Mouse (Mus musculus) myocyte (in vitro differentiated cells): ENCODE results near the gene Rnf43.

Source experiments
- CEBPB ChIP-seq: IDR thresholded peaks from 2 replicates; pipeline ENCODE4 v1.6.1; 2011; ENCODE audit warnings: mild to moderate bottlenecking, moderate library complexity; ENCODE audit not compliant: poor library complexity, insufficient read depth, severe bottlenecking
- POLR2A ChIP-seq: IDR thresholded peaks from one replicate; pipeline ENCODE4 v1.6.1; 2011; ENCODE audit warnings: low read depth, mild to moderate bottlenecking, control low read depth, moderate library complexity; ENCODE audit not compliant: insufficient read length
- TCF12 ChIP-seq: IDR thresholded peaks from one replicate; pipeline ENCODE4 v1.6.1; 2011; ENCODE audit warnings: mild to moderate bottlenecking, control low read depth; ENCODE audit not compliant: poor library complexity, insufficient read depth, severe bottlenecking
- USF1 ChIP-seq: IDR thresholded peaks from one replicate; pipeline ENCODE4 v1.6.1; 2011; ENCODE audit warnings: low read depth, mild to moderate bottlenecking, control low read depth, moderate library complexity

- TF ChIP-seq TCF12 (no peak), USF1 (no peak), CEBPB (no peak), POLR2A (no peak)
These were observed 99.5 kb downstream of the Rnf43 start for GRCm38 (mm10) chr11:87761806-87762701.
